Mouse (Mus musculus): ENCODE measurements around the gene Slc4a2.
A peak's percentile ranks its signal among the peaks of the same experiment; 100 is the strongest.
"Not testable (repeated sequence)": the region's sequence is repeated elsewhere in the genome, so short reads cannot be mapped to it uniquely, and the experiment has no call there.

Gene Slc4a2

DNA sequence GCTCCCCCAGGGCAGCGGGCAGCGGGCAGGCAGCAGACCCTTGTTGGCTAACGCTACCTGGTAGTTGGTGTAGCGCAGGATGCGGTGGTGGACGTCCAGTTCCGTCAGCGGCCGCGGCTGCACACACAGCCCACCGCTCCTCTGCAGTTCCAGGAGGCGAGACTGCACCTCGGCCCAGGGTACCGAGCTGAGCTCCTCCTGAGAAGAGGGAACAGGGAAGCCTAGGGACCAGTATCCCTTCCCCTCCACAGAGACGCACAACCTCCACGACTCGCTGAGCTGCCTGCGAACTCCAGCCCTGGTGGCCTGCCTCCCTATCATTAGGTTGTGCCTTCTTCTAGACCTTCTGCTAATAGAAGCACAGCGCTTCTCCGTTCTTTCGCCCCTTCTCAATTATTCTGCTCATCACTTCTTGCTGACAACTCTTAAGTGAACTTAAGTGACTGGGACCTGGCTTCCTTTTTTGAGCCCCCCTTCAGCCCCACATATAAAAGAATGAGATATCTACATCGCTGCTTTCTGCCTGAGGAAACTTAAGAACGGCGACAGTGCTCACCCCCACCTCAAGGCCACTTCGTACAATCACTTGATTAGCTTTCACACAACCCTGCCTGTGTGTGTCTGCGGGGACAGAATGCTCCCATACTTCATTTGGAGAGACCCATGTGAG, 35.3 kb upstream of the Slc4a2 start:
- Histone ChIP-seq H3K36me3 (ENCODE audit: control insufficient read depth, insufficient read depth, low read length, poor library complexity, severe bottlenecking) (no peaks in the 10 kb centered on the region), H3K27me3 (ENCODE audit: control insufficient read depth, insufficient read depth, low read length, poor library complexity, severe bottlenecking) (no peaks in the 10 kb centered on the region)
- no peak for DNase-seq (ENCODE audit: low read depth, low spot score)

DNA sequence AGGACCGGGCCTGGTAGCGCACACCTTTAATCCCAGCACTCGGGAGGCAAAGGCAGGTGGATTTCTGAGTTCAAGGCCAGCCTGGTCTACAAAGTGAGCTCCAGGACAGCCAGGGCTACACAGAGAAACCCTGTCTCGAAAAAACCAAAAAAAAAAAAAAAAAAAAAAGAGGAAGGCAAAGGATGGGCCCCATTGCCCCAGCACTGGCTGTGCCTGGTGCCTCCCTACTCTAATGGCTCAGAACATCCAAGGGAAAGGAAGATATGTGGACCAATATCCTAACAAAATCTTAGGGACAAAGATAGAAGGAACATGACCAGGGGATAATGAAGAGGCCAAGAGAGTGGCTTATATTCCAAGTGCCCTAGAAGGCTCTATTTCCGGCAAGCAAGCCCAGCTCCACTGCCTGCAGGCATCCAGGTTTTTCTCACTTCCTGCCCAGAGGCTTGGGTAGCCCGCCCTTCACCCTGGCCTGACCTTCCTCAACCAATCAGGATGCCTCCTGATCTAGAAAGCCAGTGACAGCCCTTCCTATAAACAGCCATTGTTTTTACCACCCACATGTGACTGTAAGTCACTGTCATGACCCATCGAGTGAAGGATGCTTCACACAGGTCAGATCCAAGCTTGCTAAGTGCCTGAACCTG, 34.5 kb upstream of the Slc4a2 start:
- DNase-seq (ENCODE audit: low read depth, low spot score): peak; percentile 23
- no peaks in the 10 kb centered on the region for H3K27me3 ChIP-seq (ENCODE audit: control insufficient read depth, insufficient read depth, low read length, poor library complexity, severe bottlenecking)
- H3K36me3 ChIP-seq (ENCODE audit: control insufficient read depth, insufficient read depth, low read length, poor library complexity, severe bottlenecking): no peaks in the 10 kb centered on the region

DNA sequence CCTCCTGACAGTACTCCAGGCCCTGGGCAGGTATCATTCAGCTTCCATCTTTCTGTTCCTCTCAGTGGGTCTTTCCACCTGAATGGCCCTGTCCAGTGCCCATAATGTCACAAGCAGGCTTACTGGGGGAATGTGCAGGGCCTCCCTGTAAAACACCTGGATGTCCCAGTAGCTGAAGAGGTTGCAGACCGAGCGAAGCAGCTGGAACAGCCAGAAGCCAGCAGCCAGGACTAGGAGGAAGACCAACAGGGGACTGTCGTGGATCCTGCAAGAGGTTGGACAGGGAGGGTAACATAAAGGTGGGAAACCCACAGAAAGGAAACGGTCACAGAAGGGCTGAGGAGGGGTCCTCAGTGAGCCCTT, 34.0 kb upstream of the Slc4a2 start:
- no peaks in the 10 kb centered on the region for H3K36me3 ChIP-seq (ENCODE audit: control insufficient read depth, insufficient read depth, low read length, poor library complexity, severe bottlenecking)
- no peaks in the 10 kb centered on the region for H3K27me3 ChIP-seq (ENCODE audit: control insufficient read depth, insufficient read depth, low read length, poor library complexity, severe bottlenecking)
- no peak for DNase-seq (ENCODE audit: low read depth, low spot score)

DNA sequence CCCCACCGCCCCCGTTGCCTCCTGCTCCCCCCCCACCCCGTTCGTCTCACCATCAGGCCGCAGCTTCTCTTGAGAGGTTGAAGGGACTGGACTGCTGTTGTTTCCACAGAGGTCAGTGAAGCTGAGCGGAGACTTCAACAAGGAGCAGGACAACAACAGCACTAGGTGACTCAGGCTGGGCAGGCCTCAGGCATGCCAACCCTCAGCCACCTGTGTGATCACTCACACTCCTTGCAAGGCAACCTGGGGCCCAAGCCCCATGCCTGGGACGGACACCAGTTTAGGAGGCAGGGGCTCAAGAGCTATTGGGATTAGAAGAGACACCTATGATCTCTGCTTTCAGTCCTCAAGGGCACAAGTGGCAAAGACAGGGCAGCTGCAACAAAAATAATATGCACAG, 31.8 kb upstream of the Slc4a2 start, which contains the start of gene Atg9b:
Gene Atg9b, minus strand, starts transcription at position 280 of the 400 bp plus-strand sequence.
- Histone ChIP-seq H3K36me3 (ENCODE audit: control insufficient read depth, insufficient read depth, low read length, poor library complexity, severe bottlenecking) (no peaks in the 10 kb centered on the region), H3K27me3 (ENCODE audit: control insufficient read depth, insufficient read depth, low read length, poor library complexity, severe bottlenecking) (no peaks in the 10 kb centered on the region)
- no peak for DNase-seq (ENCODE audit: low read depth, low spot score)

DNA sequence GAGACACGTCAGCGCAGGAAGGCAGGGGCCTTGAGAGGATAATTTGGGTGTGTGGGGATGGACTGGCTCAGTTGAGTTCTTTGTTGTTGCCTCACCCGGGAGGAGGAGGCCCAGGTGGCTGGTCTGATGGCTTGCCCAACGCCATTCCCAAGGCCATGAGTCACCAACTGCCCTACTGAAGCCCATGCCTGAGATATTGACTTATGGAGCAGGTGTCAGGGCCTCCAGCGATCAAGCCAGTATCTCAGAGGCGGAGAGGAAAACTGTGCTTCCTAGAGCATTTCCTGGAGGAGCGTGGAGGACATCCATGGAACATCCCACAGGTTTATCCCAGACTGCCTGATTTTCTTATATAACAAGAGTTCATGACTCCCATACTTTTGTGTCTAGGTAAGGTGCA, 30.9 kb upstream of the Slc4a2 start:
- DNase-seq (ENCODE audit: low read depth, low spot score): no peak
- H3K27me3 ChIP-seq (ENCODE audit: control insufficient read depth, insufficient read depth, low read length, poor library complexity, severe bottlenecking): no peaks in the 10 kb centered on the region
- H3K36me3 ChIP-seq (ENCODE audit: control insufficient read depth, insufficient read depth, low read length, poor library complexity, severe bottlenecking): no peaks in the 10 kb centered on the region

DNA sequence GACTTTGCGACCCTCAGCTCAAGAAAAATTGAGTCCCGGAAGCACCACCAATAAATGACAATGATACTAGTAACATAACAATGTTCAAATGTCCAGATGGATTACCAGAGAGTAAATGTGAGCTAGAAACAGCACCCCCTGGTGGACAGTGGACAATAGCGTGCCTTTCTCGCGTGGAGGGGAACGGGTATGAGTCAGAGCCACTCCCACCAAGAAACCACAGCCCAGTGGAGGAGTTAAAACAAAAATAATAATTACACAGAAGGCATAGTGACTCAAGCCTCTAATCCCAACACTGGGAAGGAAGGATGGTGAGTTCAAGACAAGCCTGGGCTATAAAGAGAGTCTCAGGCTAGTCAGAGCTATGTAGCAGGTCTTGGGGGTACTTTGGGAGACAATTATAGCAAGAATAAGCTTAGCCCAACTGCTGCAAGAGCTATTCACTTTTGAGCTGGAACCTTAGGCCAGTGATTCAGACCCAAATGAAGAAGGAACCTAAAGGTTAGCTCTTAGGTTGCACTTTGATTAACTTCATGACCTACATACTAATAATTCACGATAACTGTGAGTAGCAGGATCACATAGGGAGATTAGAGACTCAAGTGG, 30.1 kb upstream of the Slc4a2 start, which contains the start of gene Abcb8:
Gene Abcb8, plus strand, starts transcription at position 272 of the 606 bp plus-strand sequence.
- Histone ChIP-seq H3K36me3 (ENCODE audit: control insufficient read depth, insufficient read depth, low read length, poor library complexity, severe bottlenecking) (no peaks in the 10 kb centered on the region), H3K27me3 (ENCODE audit: control insufficient read depth, insufficient read depth, low read length, poor library complexity, severe bottlenecking) (no peaks in the 10 kb centered on the region)
- peak; percentile 93 for DNase-seq (ENCODE audit: low read depth, low spot score)

DNA sequence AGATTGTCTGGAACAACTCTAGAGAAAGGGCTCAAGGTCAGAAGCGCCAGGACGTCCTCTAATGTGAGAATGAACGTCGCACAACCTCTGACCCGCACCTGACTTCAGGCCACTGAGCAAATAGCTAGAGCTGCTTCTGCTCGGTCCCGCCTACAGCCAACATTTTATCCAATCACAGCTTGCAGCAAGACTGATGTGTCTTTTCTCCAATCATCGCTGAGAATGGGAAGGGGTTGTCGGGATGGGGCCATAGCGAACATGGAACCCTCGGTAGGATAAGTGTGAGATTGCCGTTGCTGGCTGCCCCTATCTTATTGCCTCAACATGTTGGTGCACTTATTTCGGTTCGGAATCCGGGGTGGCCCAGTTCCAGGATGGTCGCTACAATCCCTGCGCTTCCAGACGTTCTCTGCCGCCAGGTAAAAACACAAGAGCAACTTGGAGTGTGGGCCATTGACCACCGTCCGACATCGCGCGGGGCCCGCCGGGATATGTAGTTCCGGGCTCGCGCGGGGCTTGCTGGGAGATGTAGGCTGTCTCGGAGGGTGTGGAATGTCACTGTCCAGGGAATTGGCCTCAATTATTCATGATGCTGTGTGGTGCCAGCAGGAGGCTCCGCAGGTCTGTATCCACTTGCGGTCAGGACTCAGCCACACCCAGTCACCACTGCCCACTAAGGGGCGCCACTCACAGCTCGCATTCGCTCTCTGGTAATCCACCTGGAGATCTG, 29.3 kb upstream of the Slc4a2 start:
- H3K36me3 ChIP-seq (ENCODE audit: control insufficient read depth, insufficient read depth, low read length, poor library complexity, severe bottlenecking): no peaks in the 10 kb centered on the region
- DNase-seq (ENCODE audit: low read depth, low spot score): peak; percentile 97
- no peaks in the 10 kb centered on the region for H3K27me3 ChIP-seq (ENCODE audit: control insufficient read depth, insufficient read depth, low read length, poor library complexity, severe bottlenecking)

DNA sequence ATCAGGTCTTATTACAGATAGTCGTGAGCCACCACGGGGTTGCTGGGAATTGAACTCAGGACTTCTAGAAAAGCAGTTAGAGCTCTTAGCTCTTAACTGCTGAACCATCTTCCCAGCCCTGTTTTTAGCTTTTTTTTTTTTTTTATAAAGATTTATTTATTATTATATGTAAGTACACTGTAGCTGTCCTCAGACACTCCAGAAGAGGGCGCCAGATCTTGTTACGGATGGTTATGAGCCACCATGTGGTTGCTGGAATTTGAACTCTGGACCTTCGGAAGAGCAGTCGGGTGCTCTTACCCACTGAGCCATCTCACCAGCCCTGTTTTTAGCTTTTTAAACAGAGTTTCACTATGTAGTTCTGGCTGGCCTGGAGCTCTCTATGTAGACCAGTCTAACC, 27.4 kb upstream of the Slc4a2 start:
- not testable (repeated sequence) for H3K36me3 ChIP-seq (ENCODE audit: control insufficient read depth, insufficient read depth, low read length, poor library complexity, severe bottlenecking); DNase-seq (ENCODE audit: low read depth, low spot score); H3K27me3 ChIP-seq (ENCODE audit: control insufficient read depth, insufficient read depth, low read length, poor library complexity, severe bottlenecking)

DNA sequence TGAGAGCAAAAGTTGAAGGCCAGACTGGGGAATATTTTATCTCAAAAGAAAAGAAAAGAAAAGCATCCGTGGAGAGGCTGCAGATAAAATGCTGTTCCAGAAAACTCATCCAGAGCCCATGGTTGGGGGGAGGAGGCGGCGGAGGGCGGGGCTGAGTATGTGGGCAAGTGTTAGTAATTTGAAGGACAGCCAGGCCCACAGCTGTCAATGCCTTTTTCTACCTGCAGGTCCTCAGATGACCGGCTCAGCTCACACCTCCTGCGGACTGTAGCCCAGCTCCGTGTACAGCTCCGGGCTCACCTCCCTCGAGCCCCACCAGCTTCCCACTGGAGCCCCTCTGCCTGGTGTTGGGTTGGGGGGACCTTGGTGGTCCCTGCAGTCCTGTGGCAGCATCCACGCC, 24.0 kb upstream of the Slc4a2 start:
- Histone ChIP-seq H3K27me3 (ENCODE audit: control insufficient read depth, insufficient read depth, low read length, poor library complexity, severe bottlenecking) (no peaks in the 10 kb centered on the region), H3K36me3 (ENCODE audit: control insufficient read depth, insufficient read depth, low read length, poor library complexity, severe bottlenecking) (no peaks in the 10 kb centered on the region)
- DNase-seq (ENCODE audit: low read depth, low spot score): no peak

DNA sequence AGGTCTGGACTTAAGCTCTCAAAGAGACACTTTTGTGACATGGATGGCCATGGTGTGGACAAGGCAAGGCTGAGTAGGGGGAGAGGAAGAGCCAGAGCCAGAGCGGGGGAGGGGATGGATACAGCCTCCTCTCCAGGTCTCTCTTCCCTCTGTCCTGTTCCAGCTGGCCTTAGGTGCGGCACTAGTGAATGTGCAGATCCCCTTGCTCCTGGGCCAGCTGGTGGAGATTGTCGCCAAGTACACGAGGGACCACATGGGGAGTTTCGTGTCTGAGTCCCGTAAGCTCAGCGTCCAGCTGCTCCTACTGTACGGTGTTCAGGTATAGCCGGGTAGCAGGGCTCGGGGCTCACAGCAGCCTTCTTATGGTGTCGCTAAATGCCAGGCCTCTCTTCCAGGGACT, 23.3 kb upstream of the Slc4a2 start:
- Histone ChIP-seq H3K27me3 (ENCODE audit: control insufficient read depth, insufficient read depth, low read length, poor library complexity, severe bottlenecking) (no peaks in the 10 kb centered on the region), H3K36me3 (ENCODE audit: control insufficient read depth, insufficient read depth, low read length, poor library complexity, severe bottlenecking) (no peaks in the 10 kb centered on the region)
- DNase-seq (ENCODE audit: low read depth, low spot score): no peak

DNA sequence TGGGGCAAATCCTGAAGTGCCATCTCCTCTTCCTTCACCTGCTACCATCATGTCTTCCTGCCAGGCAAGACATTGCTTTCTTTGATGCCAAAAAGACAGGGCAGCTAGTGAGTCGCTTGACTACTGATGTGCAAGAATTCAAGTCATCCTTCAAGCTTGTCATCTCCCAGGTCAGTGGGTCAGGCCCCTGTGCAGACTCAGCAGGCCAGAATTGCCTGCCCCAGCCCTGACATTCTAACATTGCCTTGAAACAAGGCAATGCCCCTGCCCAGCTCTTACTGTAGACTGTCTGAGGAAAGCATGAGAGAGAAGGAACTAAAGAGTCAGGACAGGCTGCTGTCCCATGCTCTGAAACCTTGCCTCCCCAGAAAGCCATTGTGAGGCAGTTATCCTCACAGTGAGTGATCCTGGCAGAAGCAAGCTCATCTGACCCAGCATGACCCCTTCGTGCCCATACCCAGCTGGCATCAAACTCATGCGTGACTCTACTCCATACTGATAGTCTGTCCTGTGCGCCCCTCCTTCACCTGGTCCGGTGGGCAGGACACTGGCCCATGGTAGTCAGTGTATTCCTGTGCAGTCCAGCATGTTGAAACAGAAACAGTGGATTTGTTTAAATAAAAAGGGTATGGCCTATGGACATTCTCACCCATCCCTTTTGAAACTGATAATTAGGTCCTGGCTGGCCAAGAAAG, 22.6 kb upstream of the Slc4a2 start:
- no peaks in the 10 kb centered on the region for H3K27me3 ChIP-seq (ENCODE audit: control insufficient read depth, insufficient read depth, low read length, poor library complexity, severe bottlenecking)

DNA sequence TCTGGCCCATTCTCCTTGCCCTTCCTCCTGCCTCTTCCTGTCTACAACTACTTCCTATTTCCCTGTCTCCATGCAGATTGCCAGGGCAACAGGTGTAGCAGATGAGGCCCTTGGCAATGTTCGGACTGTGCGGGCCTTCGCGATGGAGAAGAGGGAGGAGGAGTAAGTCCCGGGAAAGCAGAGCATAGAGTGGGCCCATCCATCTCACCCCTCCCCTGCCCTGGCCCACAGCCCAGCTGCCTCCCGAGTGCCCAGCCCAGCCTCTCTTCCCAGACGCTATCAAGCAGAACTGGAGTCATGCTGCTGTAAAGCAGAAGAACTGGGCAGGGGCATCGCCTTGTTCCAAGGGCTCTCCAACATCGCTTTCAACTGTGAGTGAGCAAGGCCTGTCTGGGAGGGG, 21.7 kb upstream of the Slc4a2 start:
- H3K36me3 ChIP-seq (ENCODE audit: control insufficient read depth, insufficient read depth, low read length, poor library complexity, severe bottlenecking): no peaks in the 10 kb centered on the region
- no peaks in the 10 kb centered on the region for H3K27me3 ChIP-seq (ENCODE audit: control insufficient read depth, insufficient read depth, low read length, poor library complexity, severe bottlenecking)
- DNase-seq (ENCODE audit: low read depth, low spot score): no peak

More for the DNA sequence above, 22.6 kb upstream of the Slc4a2 start:
- DNase-seq (ENCODE audit: low read depth, low spot score): no peak
- H3K36me3 ChIP-seq (ENCODE audit: control insufficient read depth, insufficient read depth, low read length, poor library complexity, severe bottlenecking): no peaks in the 10 kb centered on the region

DNA sequence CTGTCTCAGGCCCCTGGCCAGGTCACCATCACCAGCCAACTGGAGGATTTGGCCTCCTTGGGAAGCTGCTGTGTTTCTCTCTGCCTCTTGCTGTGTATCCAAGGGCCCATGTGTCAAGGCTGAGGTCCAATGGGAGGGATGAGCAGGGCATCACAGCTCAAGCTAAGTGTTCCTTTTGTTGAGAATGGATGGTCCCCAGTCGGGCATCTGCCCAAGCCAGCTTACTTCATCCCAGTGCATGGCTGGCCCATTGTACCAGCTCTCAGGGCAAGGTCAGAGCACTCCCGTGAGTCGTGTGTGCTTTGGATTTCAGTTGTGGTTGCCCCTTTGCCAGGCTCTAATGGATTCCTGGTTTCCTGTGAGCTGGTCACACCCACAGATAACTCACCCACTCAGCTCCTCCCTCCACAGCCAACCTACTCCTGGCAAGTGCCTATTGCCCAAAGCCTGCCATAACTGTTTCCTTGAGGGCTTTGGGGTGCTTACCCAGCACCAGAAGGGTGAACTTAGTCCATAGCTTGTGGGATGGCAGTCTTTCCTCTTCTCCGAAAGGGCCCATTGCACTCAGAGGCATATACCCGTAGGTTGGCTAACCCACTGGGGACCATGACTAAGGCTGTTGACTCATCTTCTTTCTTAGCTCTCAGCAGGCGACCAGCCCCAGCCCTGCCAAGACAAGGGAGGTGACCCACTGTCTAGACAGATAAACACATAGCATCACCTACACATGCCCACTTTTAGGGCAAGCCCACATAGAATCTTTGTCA, 18.9 kb upstream of the Slc4a2 start:
- no peak for DNase-seq (ENCODE audit: low read depth, low spot score)
- Histone ChIP-seq H3K36me3 (ENCODE audit: control insufficient read depth, insufficient read depth, low read length, poor library complexity, severe bottlenecking) (no peaks in the 10 kb centered on the region), H3K27me3 (ENCODE audit: control insufficient read depth, insufficient read depth, low read length, poor library complexity, severe bottlenecking) (no peaks in the 10 kb centered on the region)

DNA sequence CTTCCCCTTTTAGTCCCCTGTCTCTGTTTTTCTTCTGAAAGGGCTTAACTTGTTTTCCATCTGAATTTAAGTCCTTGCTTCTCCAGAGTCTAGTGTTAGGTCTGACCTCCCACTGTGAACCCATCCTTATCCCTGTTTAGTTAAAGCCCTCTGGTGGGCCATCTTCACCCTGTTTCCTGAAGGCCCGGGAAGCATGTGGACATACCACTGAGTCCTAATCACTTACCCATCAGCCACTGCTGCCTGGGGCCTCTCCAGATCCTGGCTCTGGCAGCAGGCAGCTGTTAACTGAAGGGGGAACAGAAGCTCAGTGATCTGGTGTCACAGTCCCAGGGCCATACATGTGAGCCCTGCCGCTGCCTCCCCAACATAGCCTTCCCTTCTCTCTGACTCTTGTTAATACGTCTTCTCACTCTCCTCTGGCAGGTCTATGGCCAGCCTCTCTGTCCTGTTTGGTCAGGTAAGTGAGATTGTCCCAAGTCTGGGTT, 18.2 kb upstream of the Slc4a2 start:
- no peak for DNase-seq (ENCODE audit: low read depth, low spot score)
- H3K27me3 ChIP-seq (ENCODE audit: control insufficient read depth, insufficient read depth, low read length, poor library complexity, severe bottlenecking): no peaks in the 10 kb centered on the region

More for the DNA sequence above, 18.2 kb upstream of the Slc4a2 start:
- no peaks in the 10 kb centered on the region for H3K36me3 ChIP-seq (ENCODE audit: control insufficient read depth, insufficient read depth, low read length, poor library complexity, severe bottlenecking)
